Mouse (Mus musculus) stomach, postnatal 0 days (tissue): ENCODE data around the gene Tbx15. TPM values are rescaled to one million over a fixed set of nuclear protein-coding genes. Genes with fewer than 3 reads are reported as not detected.

ENCODE experiments used
- ATAC-seq: fragments of 200-750 bp; cut with Nextera tagmentation; 2 replicates; pipeline ENCODE4 v1.8.0; 2017; ENCODE audit not compliant: low FRiP score, low TSS enrichment
- DNase-seq: peaks from one replicate; pipeline ENCODE4 v3.0.0-alpha.2; 2016; ENCODE audit warnings: low spot score
- H3K27ac ChIP-seq: fragments of 300-500 bp; sonication (generic); replicated peaks from 2 replicates; pipeline ENCODE4 v1.5.1; 2014; ENCODE audit warnings: mild to moderate bottlenecking, control low read depth
- H3K27me3 ChIP-seq: fragments of 300-500 bp; sonication (generic); 2 replicates; pipeline ENCODE4 v1.6.1; 2014; ENCODE audit warnings: low read length; ENCODE audit not compliant: control insufficient read depth, insufficient read depth
- H3K36me3 ChIP-seq: fragments of 300-500 bp; sonication (generic); 2 replicates; pipeline ENCODE4 v1.6.1; 2014; ENCODE audit warnings: low read length, mixed read lengths; ENCODE audit not compliant: control insufficient read depth, insufficient read depth
- H3K4me1 ChIP-seq: fragments of 300-500 bp; sonication (generic); replicated peaks from 2 replicates; pipeline ENCODE4 v1.6.1; 2014; ENCODE audit warnings: antibody characterized with exemption; ENCODE audit not compliant: control insufficient read depth, insufficient read depth
- H3K4me2 ChIP-seq: fragments of 300-500 bp; sonication (generic); replicated peaks from 2 replicates; pipeline ENCODE4 v1.6.1; 2014; ENCODE audit warnings: low read depth, mild to moderate bottlenecking, control low read depth, moderate library complexity
- H3K4me3 ChIP-seq: fragments of 300-500 bp; sonication (generic); 2 replicates; pipeline ENCODE4 v1.5.1; 2014; ENCODE audit warnings: low read depth, low read length, control low read depth
- H3K9ac ChIP-seq: fragments of 300-500 bp; sonication (generic); 2 replicates; pipeline ENCODE4 v1.6.1; 2014; ENCODE audit warnings: mild to moderate bottlenecking, low read length, control low read depth, mixed read lengths
- H3K9me3 ChIP-seq: fragments of 300-500 bp; sonication (generic); 2 replicates; pipeline ENCODE4 v1.6.1; 2016; ENCODE audit warnings: low read length; ENCODE audit not compliant: control insufficient read depth
- CTCF ChIP-seq: IDR thresholded peaks from 2 replicates; pipeline ENCODE4 v1.5.1; 2016; ENCODE audit warnings: antibody characterized with exemption, low read depth, mild to moderate bottlenecking, moderate library complexity
- EP300 ChIP-seq: optimal IDR thresholded peaks from 2 replicates; pipeline ENCODE3; 2016; ENCODE audit warnings: antibody characterized with exemption
- WGBS: fragments of 180-500 bp; shearing (Covaris S2); extraction: QIAGEN DNeasy Blood & Tissue Kit; methylation state at CpG from one replicate; pipeline ENCODE4 v1.1.7; 2014; 5-methylcytosine and 5-hydroxymethylcytosine counted together
- polyA plus RNA-seq: library from polyadenylated mRNA; unstranded; fragments of >200 nt; fragmentation: Nextera tagmentation; extraction: Ambion mirVana; gene quantifications from 2 replicates; pipeline ENCODE4 v1.2.1, GENCODE M21; 2015

Gene Tbx15
- polyA plus RNA-seq, 1 experiment from 2014 or later: not detected

- Histone ChIP-seq H3K36me3 (no peaks in the 10 kb centered on the region), H3K4me3 (no peak overlapping the region), H3K9ac (no peak overlapping the region), H3K27me3 (peaks cover 17% of the 10 kb centered on the region), H3K4me1 (no peaks in the 10 kb centered on the region), H3K4me2 (no peak overlapping the region), H3K27ac (no peak overlapping the region), H3K9me3 (no peaks in the 10 kb centered on the region)
- 6% methylated on average over 28 of the region's 28 CpGs for WGBS
- TF ChIP-seq CTCF (no peak), EP300 (no peak)
- DNase-seq: no peak
- ATAC-seq: no peak
Measured at GRCm38 (mm10) chr3:99247996-99248801, 8.0 kb downstream of the Tbx15 start.

- H3K9ac ChIP-seq: no peak overlapping the region
- ATAC-seq: no peak
- no peaks in the 10 kb centered on the region for H3K36me3 ChIP-seq
- H3K4me1 ChIP-seq: no peaks in the 10 kb centered on the region
- H3K4me3 ChIP-seq: no peak overlapping the region
- 4% methylated on average over 25 of the region's 25 CpGs for WGBS
- H3K4me2 ChIP-seq: no peak overlapping the region
- peaks cover 17% of the 10 kb centered on the region for H3K27me3 ChIP-seq
- H3K27ac ChIP-seq: no peak overlapping the region
- H3K9me3 ChIP-seq: no peaks in the 10 kb centered on the region
- no peak for TF ChIP-seq EP300
- TF ChIP-seq CTCF: no peak
- no peak for DNase-seq
Measured at GRCm38 (mm10) chr3:99248831-99249550, 8.8 kb downstream of the Tbx15 start.

GRCm38 (mm10) chr3:99249551-99249870 is 9.3 kb downstream of the Tbx15 start:
- WGBS: 5% methylated on average over 11 of the region's 11 CpGs
- no peaks in the 10 kb centered on the region for H3K36me3 ChIP-seq
- no peak overlapping the region for H3K27ac ChIP-seq
- H3K4me3 ChIP-seq: no peak overlapping the region
- ATAC-seq (no peak), DNase-seq (no peak)
- no peaks in the 10 kb centered on the region for H3K9me3 ChIP-seq
- peaks cover 18% of the 10 kb centered on the region for H3K27me3 ChIP-seq
- H3K4me1 ChIP-seq: no peaks in the 10 kb centered on the region
- TF ChIP-seq EP300 (no peak), CTCF (no peak)
- no peak overlapping the region for H3K4me2 ChIP-seq
- H3K9ac ChIP-seq: no peak overlapping the region

- DNase-seq (no peak), ATAC-seq (no peak)
- H3K4me2 ChIP-seq: no peak overlapping the region
- H3K27ac ChIP-seq: no peak overlapping the region
- WGBS: 3% methylated on average over 6 of the region's 6 CpGs
- no peaks in the 10 kb centered on the region for H3K9me3 ChIP-seq
- no peak overlapping the region for H3K4me3 ChIP-seq
- peaks cover 22% of the 10 kb centered on the region for H3K27me3 ChIP-seq
- TF ChIP-seq EP300 (no peak), CTCF (peak; percentile 26; the same call in 1 of the 2 replicates)
- no peaks in the 10 kb centered on the region for H3K4me1 ChIP-seq
- H3K36me3 ChIP-seq: no peaks in the 10 kb centered on the region
- H3K9ac ChIP-seq: no peak overlapping the region
Measured at GRCm38 (mm10) chr3:99249906-99250305, 9.7 kb downstream of the Tbx15 start.

GRCm38 (mm10) chr3:99251271-99252165 is 11.3 kb downstream of the Tbx15 start:
- 24% methylated on average over 6 of the region's 6 CpGs for WGBS
- ATAC-seq: no peak
- Histone ChIP-seq H3K9me3 (no peaks in the 10 kb centered on the region), H3K27ac (no peak overlapping the region), H3K36me3 (no peaks in the 10 kb centered on the region), H3K4me2 (no peak overlapping the region), H3K27me3 (peaks cover 32% of the 10 kb centered on the region), H3K4me3 (no peak overlapping the region), H3K9ac (no peak overlapping the region), H3K4me1 (no peaks in the 10 kb centered on the region)
- DNase-seq: no peak
- TF ChIP-seq CTCF (no peak), EP300 (no peak)
